Mouse (Mus musculus) limb, embryonic 15.5 days (tissue): ENCODE measurements around the gene Serf2. TPM values are rescaled to one million over a fixed set of nuclear protein-coding genes. Genes with fewer than 3 reads are reported as not detected.
A peak's percentile ranks its signal among the peaks of the same experiment; 100 is the strongest.
"Not testable (repeated sequence)": the region's sequence is repeated elsewhere in the genome, so short reads cannot be mapped to it uniquely, and the experiment has no call there.

ENCODE experiments used
- ATAC-seq: fragments of 200-750 bp; cut with Nextera tagmentation; 2 replicates; pipeline ENCODE4 v1.8.0; 2017; ENCODE audit warnings: low read depth, moderate TSS enrichment; ENCODE audit not compliant: insufficient number of reproducible peaks, low FRiP score, low TSS enrichment
- H3K27ac ChIP-seq: fragments of 300-500 bp; sonication (generic); 2 replicates; pipeline ENCODE4 v1.5.1; 2015; ENCODE audit warnings: moderate library complexity, mild to moderate bottlenecking, inconsistent platforms
- H3K27me3 ChIP-seq: fragments of 300-500 bp; sonication (generic); 2 replicates; pipeline ENCODE4 v1.6.1; 2015; ENCODE audit warnings: inconsistent platforms
- H3K36me3 ChIP-seq: fragments of 300-500 bp; sonication (generic); 2 replicates; pipeline ENCODE4 v1.6.1; 2015; ENCODE audit warnings: inconsistent platforms
- H3K4me1 ChIP-seq: fragments of 300-500 bp; sonication (generic); 2 replicates; pipeline ENCODE4 v1.6.1; 2015; ENCODE audit warnings: inconsistent platforms
- H3K4me2 ChIP-seq: fragments of 300-500 bp; sonication (generic); 2 replicates; pipeline ENCODE4 v1.6.1; 2015; ENCODE audit warnings: mild to moderate bottlenecking, inconsistent platforms
- H3K4me3 ChIP-seq: fragments of 300-500 bp; sonication (generic); 2 replicates; pipeline ENCODE4 v1.5.1; 2015; ENCODE audit warnings: mild to moderate bottlenecking, inconsistent platforms
- H3K9ac ChIP-seq: fragments of 300-500 bp; sonication (generic); 2 replicates; pipeline ENCODE4 v1.6.1; 2015; ENCODE audit warnings: inconsistent platforms
- H3K9me3 ChIP-seq: fragments of 300-500 bp; sonication (generic); 2 replicates; pipeline ENCODE4 v1.6.1; 2016; ENCODE audit warnings: inconsistent platforms
- WGBS: fragments of 180-500 bp; shearing (Covaris S2); methylation state at CpG from one replicate; pipeline ENCODE4 v1.1.7; 2015; 5-methylcytosine and 5-hydroxymethylcytosine counted together
- polyA plus RNA-seq: library from polyadenylated mRNA; unstranded; fragments of >200 nt; fragmentation: Nextera tagmentation; extraction: Ambion mirVana; gene quantifications from 2 replicates; pipeline ENCODE4 v1.2.1, GENCODE M21; 2015

Serf2 gene
- polyA plus RNA-seq, 1 experiment from 2014 or later: 557 TPM

- Histone ChIP-seq H3K4me2 (peak overlapping the region; percentile 66), H3K27ac (peak overlapping the region; percentile 63), H3K27me3 (no peaks in the 10 kb centered on the region), H3K4me3 (peak overlapping the region; percentile 64), H3K9me3 (no peaks in the 10 kb centered on the region), H3K4me1 (peaks cover 3% of the 10 kb centered on the region; the same call in 1 of the 2 replicates), H3K9ac (no peak overlapping the region), H3K36me3 (0 out of 2 replicates have a peak, but pooled peaks cover 3% of the 10 kb centered on the region)
- WGBS: 35% methylated on average over 8 of the region's 8 CpGs
- no peak for ATAC-seq
Measured at GRCm38 (mm10) chr2:121474180-121474535, 25.2 kb downstream of the Serf2 start.

GRCm38 (mm10) chr2:121475306-121475705 lies 26.3 kb downstream of the Serf2 start:
- not testable (repeated sequence) for H3K4me1 ChIP-seq, H3K9me3 ChIP-seq, H3K4me2 ChIP-seq, H3K9ac ChIP-seq, H3K36me3 ChIP-seq, ATAC-seq, H3K27me3 ChIP-seq, H3K27ac ChIP-seq, H3K4me3 ChIP-seq
- WGBS: 95% methylated on average over 2 of the region's 2 CpGs

GRCm38 (mm10) chr2:121477491-121478266 lies 28.7 kb downstream of the Serf2 start:
- no peaks in the 10 kb centered on the region for H3K27me3 ChIP-seq
- WGBS: 86% methylated on average over 3 of the region's 3 CpGs
- H3K4me3 ChIP-seq: no peak overlapping the region
- H3K9ac ChIP-seq: no peak overlapping the region
- H3K27ac ChIP-seq: no peak overlapping the region
- peaks cover 3% of the 10 kb centered on the region; the same call in 1 of the 2 replicates for H3K4me1 ChIP-seq
- no peak overlapping the region for H3K4me2 ChIP-seq
- H3K9me3 ChIP-seq: no peaks in the 10 kb centered on the region
- ATAC-seq: no peak
- no peaks in the 10 kb centered on the region for H3K36me3 ChIP-seq

GRCm38 (mm10) chr2:121480498-121480897 lies 31.5 kb downstream of the Serf2 start:
- Histone ChIP-seq H3K36me3 (no peaks in the 10 kb centered on the region), H3K27me3 (no peaks in the 10 kb centered on the region), H3K27ac (no peak overlapping the region), H3K4me3 (no peak overlapping the region), H3K4me2 (no peak overlapping the region), H3K4me1 (no peaks in the 10 kb centered on the region), H3K9me3 (no peaks in the 10 kb centered on the region), H3K9ac (no peak overlapping the region)
- ATAC-seq: no peak
- 53% methylated on average over 3 of the region's 3 CpGs for WGBS

- not testable (repeated sequence) for H3K36me3 ChIP-seq, H3K9me3 ChIP-seq, H3K4me3 ChIP-seq, H3K4me1 ChIP-seq, ATAC-seq, H3K27me3 ChIP-seq, H3K9ac ChIP-seq, H3K4me2 ChIP-seq, H3K27ac ChIP-seq
- 81% methylated on average over 13 of the region's 13 CpGs for WGBS
Measured at GRCm38 (mm10) chr2:121480916-121481315, 31.9 kb downstream of the Serf2 start.

GRCm38 (mm10) chr2:121483576-121483975 lies 34.6 kb downstream of the Serf2 start:
- Histone ChIP-seq H3K9ac (no peak overlapping the region), H3K36me3 (no peaks in the 10 kb centered on the region), H3K27me3 (no peaks in the 10 kb centered on the region), H3K4me1 (no peaks in the 10 kb centered on the region), H3K4me2 (no peak overlapping the region), H3K9me3 (no peaks in the 10 kb centered on the region), H3K4me3 (no peak overlapping the region), H3K27ac (no peak overlapping the region)
- 32% methylated on average over 8 of the region's 8 CpGs for WGBS
- no peak for ATAC-seq

GRCm38 (mm10) chr2:121484403-121484802 lies 35.4 kb downstream of the Serf2 start:
- H3K9me3 ChIP-seq, H3K27me3 ChIP-seq, H3K36me3 ChIP-seq, H3K9ac ChIP-seq, H3K27ac ChIP-seq, H3K4me3 ChIP-seq, H3K4me1 ChIP-seq, H3K4me2 ChIP-seq, ATAC-seq: not testable (repeated sequence)
- 77% methylated on average over 2 of the region's 2 CpGs for WGBS

- H3K4me3 ChIP-seq, H3K27me3 ChIP-seq: not testable (repeated sequence)
Measured at GRCm38 (mm10) chr2:121501550-121501949, 52.6 kb downstream of the Serf2 start.

GRCm38 (mm10) chr2:121505942-121506882 lies 57.2 kb downstream of the Serf2 start, which contains the start of the genes Mfap1a and Wdr76:
Gene Mfap1a (minus strand): TSS chr2:121506665.
Gene Wdr76 (plus strand): TSS chr2:121506723.
- peak; percentile 85; the same call in 1 of the 2 replicates for ATAC-seq
- Histone ChIP-seq H3K4me2 (peak within 1 kb of the TSS; percentile 58), H3K27ac (peak within 1 kb of the TSS; percentile 79)

More at GRCm38 (mm10) chr2:121501550-121501949, 52.6 kb downstream of the Serf2 start:
- WGBS: 100% methylated on average over 1 of the region's 6 CpGs
- H3K27ac ChIP-seq, ATAC-seq, H3K9me3 ChIP-seq, H3K4me1 ChIP-seq, H3K9ac ChIP-seq, H3K4me2 ChIP-seq, H3K36me3 ChIP-seq: not testable (repeated sequence)

GRCm38 (mm10) chr2:121507173-121507950 lies 58.4 kb downstream of the Serf2 start:
- H3K9me3 ChIP-seq: no peaks in the 10 kb centered on the region
- ATAC-seq: no peak
- no peaks in the 10 kb centered on the region for H3K27me3 ChIP-seq
- peak overlapping the region; percentile 60 for H3K4me3 ChIP-seq
- H3K4me2 ChIP-seq: peak overlapping the region; percentile 58
- peaks cover 21% of the 10 kb centered on the region for H3K36me3 ChIP-seq
- 20% methylated on average over 12 of the region's 12 CpGs for WGBS
- H3K4me1 ChIP-seq: peaks cover 13% of the 10 kb centered on the region
- peak overlapping the region; percentile 3; the same call in 1 of the 2 replicates for H3K9ac ChIP-seq
- no peak overlapping the region for H3K27ac ChIP-seq

More at GRCm38 (mm10) chr2:121505942-121506882, 57.2 kb downstream of the Serf2 start, which contains the start of the genes Mfap1a and Wdr76:
- Histone ChIP-seq H3K9ac (peak within 1 kb of the TSS; percentile 50), H3K4me3 (peak within 1 kb of the TSS; percentile 60), H3K36me3 (peaks cover 14% of the 10 kb centered on the region), H3K4me1 (peaks cover 13% of the 10 kb centered on the region)
- not testable (repeated sequence) for H3K9me3 ChIP-seq, H3K27me3 ChIP-seq
- WGBS: 4% methylated on average over 42 of the region's 42 CpGs
